Mouse (Mus musculus) spleen, adult 2 months (tissue): ENCODE measurements around the gene Plpp3. TPM values are rescaled to one million over a fixed set of nuclear protein-coding genes. Genes with fewer than 3 reads are reported as not detected.

Source experiments
- DNase-seq, 2 experiments: peaks; one replicate each; pipeline versions ENCODE4 v3.0.0 to v3.0.0-alpha.2; 2012 to 2021; ENCODE audit warnings: low spot score in 2 of 2, low read depth in 1 of 2
- H3K27ac ChIP-seq: fragments of 200-500 bp; 2 replicates; pipeline ENCODE4 v1.5.1; 2012; ENCODE audit warnings: low read length, inconsistent platforms; ENCODE audit not compliant: insufficient read depth
- H3K27me3 ChIP-seq: fragments of 200-500 bp; 2 replicates; pipeline ENCODE4 v1.6.1; 2012; ENCODE audit warnings: mild to moderate bottlenecking, moderate library complexity, low read length, inconsistent platforms; ENCODE audit not compliant: control insufficient read depth, insufficient read depth
- H3K36me3 ChIP-seq: fragments of 200-500 bp; 2 replicates; pipeline ENCODE4 v1.6.1; 2012; ENCODE audit warnings: mild to moderate bottlenecking, low read length, inconsistent platforms; ENCODE audit not compliant: control insufficient read depth, insufficient read depth
- H3K4me1 ChIP-seq: fragments of 200-500 bp; 2 replicates; pipeline ENCODE4 v1.6.1; 2011; ENCODE audit warnings: inconsistent platforms; ENCODE audit not compliant: control insufficient read depth, insufficient read depth, insufficient read length
- H3K4me3 ChIP-seq: fragments of 200-500 bp; 2 replicates; pipeline ENCODE4 v1.5.1; 2011; ENCODE audit warnings: mild to moderate bottlenecking, inconsistent platforms; ENCODE audit not compliant: insufficient read depth, insufficient read length; ENCODE audit errors: extremely low read depth
- CTCF ChIP-seq: fragments of 200-500 bp; IDR thresholded peaks from 2 replicates; pipeline ENCODE4 v1.5.1; 2011; ENCODE audit warnings: mild to moderate bottlenecking, inconsistent platforms; ENCODE audit not compliant: insufficient read depth, insufficient read length, insufficient replicate concordance; ENCODE audit errors: extremely low read depth
- POLR2A ChIP-seq: fragments of 200-500 bp; IDR thresholded peaks from 2 replicates; pipeline ENCODE4 v1.6.1; 2011; ENCODE audit warnings: low read depth, low read length, inconsistent platforms
- WGBS: fragments of 180-500 bp; shearing (Covaris S2); methylation state at CpG from one replicate; pipeline ENCODE4 v1.1.7; 2018; 5-methylcytosine and 5-hydroxymethylcytosine counted together
- polyA plus RNA-seq: library from polyadenylated mRNA; depleted of rRNA; stranded (reverse); fragments of >200 nt; gene quantifications from 2 replicates; pipeline ENCODE4 v1.2.3, GENCODE M21; 2012

Gene Plpp3
- polyA plus RNA-seq, 1 experiment: 24.8 TPM

DNA sequence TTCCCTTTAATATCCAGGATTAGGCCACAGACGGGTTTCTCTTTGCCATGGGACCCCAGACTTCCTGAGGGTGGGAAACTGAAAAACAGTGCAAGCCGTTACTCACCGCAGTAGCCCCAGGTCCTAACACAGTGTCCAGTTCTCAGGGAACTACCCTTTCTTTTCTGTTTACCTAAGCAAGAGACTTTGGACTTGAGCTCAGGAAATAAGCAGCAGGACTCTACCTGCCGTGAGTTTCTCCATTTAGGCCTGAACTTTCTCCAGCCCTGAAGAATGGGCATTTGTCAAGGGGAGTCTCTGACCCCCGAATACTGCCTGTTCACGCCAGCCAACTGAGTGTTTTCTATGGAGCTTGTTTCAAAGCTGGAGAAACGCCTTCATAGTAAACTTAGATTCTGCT, 31.7 kb downstream of the Plpp3 start:
- no peaks in the 10 kb centered on the region for H3K27me3 ChIP-seq
- no peaks in the 10 kb centered on the region for H3K36me3 ChIP-seq
- WGBS: 89% methylated on average over 7 of the region's 7 CpGs
- no peak overlapping the region for H3K27ac ChIP-seq
- no peaks in the 10 kb centered on the region for H3K4me1 ChIP-seq
- H3K4me3 ChIP-seq: no peak overlapping the region
- DNase-seq: no peak
- TF ChIP-seq POLR2A (no peak), CTCF (no peak)

DNA sequence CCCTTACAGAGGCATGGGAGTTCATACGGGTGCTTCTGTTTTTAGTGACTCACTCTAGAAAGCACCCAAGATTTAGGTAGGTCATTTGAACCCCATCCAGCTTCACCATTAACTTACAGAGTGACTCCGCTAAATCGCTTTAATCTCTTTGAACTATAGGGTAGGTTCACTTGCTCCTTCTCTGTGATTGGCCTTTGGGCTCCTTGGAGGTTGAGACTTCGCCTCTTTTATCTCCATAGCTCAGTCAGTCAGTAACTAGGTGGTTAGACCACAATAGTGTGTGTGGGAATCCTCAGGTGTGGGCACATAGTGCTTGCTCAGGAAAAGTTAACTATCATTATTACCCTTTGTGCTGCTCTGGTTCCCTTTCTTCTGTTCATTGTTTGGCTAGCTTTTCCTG, 33.7 kb downstream of the Plpp3 start:
- no peaks in the 10 kb centered on the region for H3K27me3 ChIP-seq
- no peak for DNase-seq

GRCm38 (mm10) chr4:105191550-105191949, 34.4 kb downstream of the Plpp3 start:
- Histone ChIP-seq H3K27ac (no peak overlapping the region), H3K4me3 (no peak overlapping the region), H3K27me3 (no peaks in the 10 kb centered on the region), H3K36me3 (no peaks in the 10 kb centered on the region), H3K4me1 (no peaks in the 10 kb centered on the region)
- 84% methylated on average over 5 of the region's 5 CpGs for WGBS
- TF ChIP-seq POLR2A (no peak), CTCF (no peak)
- no peak for DNase-seq

More for the DNA sequence above, 33.7 kb downstream of the Plpp3 start:
- WGBS: 57% methylated on average over 4 of the region's 4 CpGs
- TF ChIP-seq CTCF (no peak), POLR2A (no peak)
- Histone ChIP-seq H3K27ac (no peak overlapping the region), H3K36me3 (no peaks in the 10 kb centered on the region), H3K4me1 (no peaks in the 10 kb centered on the region), H3K4me3 (no peak overlapping the region)

GRCm38 (mm10) chr4:105192665-105193064, 35.5 kb downstream of the Plpp3 start:
- no peak for DNase-seq
- Histone ChIP-seq H3K4me1 (no peaks in the 10 kb centered on the region), H3K27ac (no peak overlapping the region), H3K4me3 (no peak overlapping the region), H3K27me3 (no peaks in the 10 kb centered on the region), H3K36me3 (no peaks in the 10 kb centered on the region)
- 82% methylated on average over 5 of the region's 5 CpGs for WGBS
- no peak for TF ChIP-seq POLR2A
- TF ChIP-seq CTCF: no peak

GRCm38 (mm10) chr4:105195256-105195655, 38.1 kb downstream of the Plpp3 start:
- WGBS: 86% methylated on average over 9 of the region's 9 CpGs
- H3K27ac ChIP-seq: no peak overlapping the region
- no peaks in the 10 kb centered on the region for H3K4me1 ChIP-seq
- TF ChIP-seq POLR2A (no peak), CTCF (no peak)
- H3K4me3 ChIP-seq: no peak overlapping the region
- H3K36me3 ChIP-seq: no peaks in the 10 kb centered on the region
- DNase-seq: no peak
- H3K27me3 ChIP-seq: no peaks in the 10 kb centered on the region

DNA sequence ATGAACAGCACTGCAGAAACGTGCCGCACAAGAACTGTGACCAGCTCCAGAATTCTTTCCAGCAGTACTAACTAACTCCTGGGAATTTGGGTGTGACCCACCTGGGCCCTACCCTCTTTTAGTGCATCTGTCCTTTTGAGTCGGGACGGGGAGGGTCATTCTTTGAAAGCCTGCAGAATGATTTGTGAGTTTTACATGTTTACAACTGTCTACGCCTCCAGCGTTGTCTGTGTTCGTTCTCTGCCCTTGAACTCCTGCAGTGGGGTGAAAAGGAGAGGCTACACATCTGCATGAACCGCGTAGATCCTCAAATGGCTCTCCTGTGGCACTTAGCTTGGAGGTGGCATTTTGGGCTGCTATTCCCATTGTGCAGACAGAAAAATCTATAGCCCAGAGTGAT, 39.0 kb downstream of the Plpp3 start:
- TF ChIP-seq POLR2A: no peak
- no peak for TF ChIP-seq CTCF
- WGBS: 93% methylated on average over 9 of the region's 9 CpGs
- H3K4me1 ChIP-seq: no peaks in the 10 kb centered on the region
- H3K27me3 ChIP-seq: no peaks in the 10 kb centered on the region
- H3K27ac ChIP-seq: no peak overlapping the region
- no peak for DNase-seq
- no peaks in the 10 kb centered on the region for H3K36me3 ChIP-seq
- H3K4me3 ChIP-seq: no peak overlapping the region

- Histone ChIP-seq H3K4me1 (no peaks in the 10 kb centered on the region), H3K27me3 (no peaks in the 10 kb centered on the region), H3K27ac (no peak overlapping the region), H3K36me3 (no peaks in the 10 kb centered on the region), H3K4me3 (no peak overlapping the region)
- TF ChIP-seq CTCF (no peak), POLR2A (no peak)
- no peak for DNase-seq
- WGBS: 78% methylated on average over 9 of the region's 9 CpGs
These were observed 40.0 kb downstream of the Plpp3 start for GRCm38 (mm10) chr4:105196993-105197765.
